Mouse (Mus musculus): ENCODE data around the gene Lama1. TPM values are rescaled to one million over a fixed set of nuclear protein-coding genes. Genes with fewer than 3 reads are reported as not detected.

Lama1 gene
- 3.0 and 4.1 TPM in 2 replicates for polyA plus RNA-seq (2015; fragmentation: Nextera tagmentation; extraction: Ambion mirVana)

DNA sequence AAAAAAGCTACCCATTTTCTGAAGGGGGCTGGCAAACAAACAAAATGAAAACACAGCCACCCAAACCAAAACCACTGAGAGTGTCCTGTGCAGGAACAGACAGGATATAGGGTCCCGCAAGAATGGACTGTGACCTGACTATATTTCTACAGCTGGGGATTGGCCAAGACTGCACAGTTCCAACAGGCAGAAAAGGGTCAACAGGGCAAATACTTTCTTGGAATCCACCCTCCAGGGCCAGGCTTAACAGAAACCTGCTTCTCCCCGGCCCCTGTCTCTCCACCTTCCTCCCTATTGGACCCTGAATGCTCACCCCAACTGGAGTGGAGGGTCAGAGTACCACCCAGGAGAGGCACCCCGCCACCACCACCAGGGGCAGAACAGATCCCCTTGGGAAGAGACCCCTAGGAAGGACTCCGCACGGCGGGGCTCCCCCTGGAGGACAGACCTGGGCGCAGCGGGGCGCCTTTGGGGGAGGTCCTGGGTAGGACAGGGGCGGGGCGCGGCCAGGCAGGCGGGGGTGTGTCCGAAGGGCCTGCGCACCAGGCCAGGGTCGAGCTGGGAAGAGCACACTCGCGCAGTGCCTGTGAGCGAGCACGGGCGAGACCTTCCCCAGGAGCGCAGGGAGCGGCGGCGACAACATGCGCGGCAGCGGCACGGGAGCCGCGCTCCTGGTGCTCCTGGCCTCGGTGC, at the start of gene Lama1:
TSS of gene Lama1 (plus strand) at position 566 of the 693 bp plus-strand sequence.

Other genes starting within 250 kb of the Lama1 start
- gene Lrrc30, start 64.5 kb upstream of the Lama1 start, polyA plus RNA-seq (2015; fragmentation: Nextera tagmentation; extraction: Ambion mirVana): not detected in 2 replicates

All from urinary bladder, postnatal 0 days (tissue).